Mouse (Mus musculus) hematopoietic stem cell, adult 5-6 weeks (primary cell): ENCODE measurements around the gene Tcf23. TPM values are rescaled to one million over a fixed set of nuclear protein-coding genes. Genes with fewer than 3 reads are reported as not detected.

Source experiments
- ATAC-seq, 2 experiments: fragments of 125-278 bp in 1 of 2; replicated peaks in 1 of 2; 2 replicates each; pipeline ENCODE4 v1.8.0; 2016 to 2017; ENCODE audit warnings: inconsistent platforms in 2 of 2, mild to moderate bottlenecking in 2 of 2, moderate number of reproducible peaks in 2 of 2, low read depth in 1 of 2, moderate TSS enrichment in 1 of 2; ENCODE audit not compliant: low FRiP score in 2 of 2, poor library complexity in 2 of 2, severe bottlenecking in 2 of 2, insufficient read depth in 1 of 2, low TSS enrichment in 1 of 2
- total RNA-seq: library from RNA; stranded (forward); fragments of 172-1452, 232-1000 nt; gene quantifications from 2 replicates; pipeline ENCODE4 v1.2.3, GENCODE M21; 2017

Tcf23 gene
- total RNA-seq, 1 experiment from 2014 or later: not detected

- no peak for ATAC-seq
Measured at GRCm38 (mm10) chr5:30944956-30945781, 23.3 kb upstream of the Tcf23 start, which contains the start of gene Cgref1. Cgref1 (minus strand) TSS chr5:30945591.

- ATAC-seq: no peak
Measured at GRCm38 (mm10) chr5:30948620-30949019, 19.8 kb upstream of the Tcf23 start.

GRCm38 (mm10) chr5:30949654-30950326 lies 18.7 kb upstream of the Tcf23 start:
- ATAC-seq: peak; percentile 88 to 90

- no peak for ATAC-seq
Measured at GRCm38 (mm10) chr5:30950451-30950850, 18.0 kb upstream of the Tcf23 start.

GRCm38 (mm10) chr5:30950922-30951321 lies 17.5 kb upstream of the Tcf23 start:
- no peak for ATAC-seq

GRCm38 (mm10) chr5:30951706-30952105 lies 16.8 kb upstream of the Tcf23 start:
- no peak for ATAC-seq

- ATAC-seq: no peak
Measured at GRCm38 (mm10) chr5:30952551-30952950, 15.9 kb upstream of the Tcf23 start.

GRCm38 (mm10) chr5:30954065-30954464 lies 14.4 kb upstream of the Tcf23 start:
- no peak for ATAC-seq

GRCm38 (mm10) chr5:30954556-30954955 lies 13.9 kb upstream of the Tcf23 start:
- ATAC-seq: no peak

- ATAC-seq: no peak
Measured at GRCm38 (mm10) chr5:30955751-30956150, 12.7 kb upstream of the Tcf23 start.

GRCm38 (mm10) chr5:30957891-30958290 lies 10.6 kb upstream of the Tcf23 start:
- ATAC-seq: no peak

GRCm38 (mm10) chr5:30959198-30959854 lies 9.1 kb upstream of the Tcf23 start:
- ATAC-seq: no peak

GRCm38 (mm10) chr5:30959966-30960501 lies 8.4 kb upstream of the Tcf23 start, which contains the start of gene Preb:
Preb (minus strand) TSS chr5:30960361.
- ATAC-seq: peak; percentile 78 to 82

- ATAC-seq: no peak
Measured at GRCm38 (mm10) chr5:30960814-30961213, 7.6 kb upstream of the Tcf23 start.

GRCm38 (mm10) chr5:30961545-30962505 lies 6.6 kb upstream of the Tcf23 start:
- peak; percentile 70 to 81 for ATAC-seq

GRCm38 (mm10) chr5:30963916-30964315 lies 4.5 kb upstream of the Tcf23 start:
- no peak for ATAC-seq

- no peak for ATAC-seq
Measured at GRCm38 (mm10) chr5:30966189-30966588, 2.3 kb upstream of the Tcf23 start.
